Mouse (Mus musculus) midbrain, embryonic 14.5 days (tissue): Measurements from ENCODE around the gene Helb. TPM values are rescaled to one million over a fixed set of nuclear protein-coding genes. Genes with fewer than 3 reads are reported as not detected.

Experiments
- polyA plus RNA-seq: library from polyadenylated mRNA; unstranded; fragments of >200 nt; fragmentation: Nextera tagmentation; extraction: Ambion mirVana; gene quantifications from 2 replicates; pipeline ENCODE4 v1.2.1, GENCODE M21; 2014

The Helb gene
- polyA plus RNA-seq, 1 experiment from 2014 or later: 2.9 TPM

Other genes with a start within 250 kb of the Helb start
- 104 and 107 TPM in 2 replicates for gene Tmbim4, start 88.6 kb upstream of the Helb start, polyA plus RNA-seq
- 0.13 and 0.45 TPM in 2 replicates for gene Irak3, start 89.1 kb upstream of the Helb start, polyA plus RNA-seq
- gene Llph, start 114.1 kb upstream of the Helb start, polyA plus RNA-seq: 39.6 and 40.7 TPM in 2 replicates